Mouse (Mus musculus) CH12.LX (cell line): ENCODE data around the gene Shld1. TPM values are rescaled to one million over a fixed set of nuclear protein-coding genes. Genes with fewer than 3 reads are reported as not detected.

Experiments used
- DNase-seq: peaks from one replicate; pipeline ENCODE4 v3.0.0-alpha.2; 2013; ENCODE audit errors: extremely low read depth
- H3K27ac ChIP-seq: 2 replicates; pipeline ENCODE4 v1.5.1; 2012; ENCODE audit warnings: low read depth, mild to moderate bottlenecking, control low read depth, moderate library complexity; ENCODE audit not compliant: insufficient read depth
- H3K27me3 ChIP-seq: replicated peaks from 2 replicates; pipeline ENCODE3; 2012; ENCODE audit warnings: inconsistent platforms
- H3K36me3 ChIP-seq, 2 experiments: replicated peaks in 1 of 2; 2 replicates each; pipeline versions ENCODE3 to v1.6.1; 2012; ENCODE audit warnings: inconsistent platforms in 1 of 2, low read length in 1 of 2, mild to moderate bottlenecking in 1 of 2, mixed read lengths in 1 of 2, moderate library complexity in 1 of 2; ENCODE audit not compliant: control insufficient read depth in 1 of 2, insufficient read depth in 1 of 2
- H3K4me1 ChIP-seq, 2 experiments: 2 replicates each; pipeline ENCODE4 v1.6.1; 2012; ENCODE audit warnings: inconsistent platforms in 1 of 2, moderate library complexity in 1 of 2; ENCODE audit not compliant: insufficient read depth in 2 of 2, control insufficient read depth in 1 of 2
- H3K4me2 ChIP-seq: 2 replicates; pipeline ENCODE4 v1.6.1; 2012; ENCODE audit warnings: low read depth, mild to moderate bottlenecking, control low read depth; ENCODE audit not compliant: poor library complexity, insufficient read depth, severe bottlenecking
- H3K4me3 ChIP-seq, 3 experiments: fragments of 150-350 bp in 1 of 3; sonication (generic) in 1 of 3; replicated peaks in 1 of 3; 2 replicates each; pipeline versions ENCODE3 to v1.5.1; 2011 to 2012; ENCODE audit warnings: low read depth in 2 of 3, low read length in 2 of 3, mild to moderate bottlenecking in 2 of 3, moderate library complexity in 2 of 3, control low read depth in 1 of 3, improper control_type of control experiment in 1 of 3, inconsistent platforms in 1 of 3, mixed read lengths in 1 of 3; ENCODE audit not compliant: poor library complexity in 1 of 3
- H3K79me2 ChIP-seq: replicated peaks from 2 replicates; pipeline ENCODE4 v1.6.1; 2012; ENCODE audit warnings: mild to moderate bottlenecking, moderate library complexity; ENCODE audit not compliant: control insufficient read depth, poor library complexity, insufficient read depth, severe bottlenecking; ENCODE audit errors: extremely low read depth
- H3K9ac ChIP-seq: 2 replicates; pipeline ENCODE4 v1.6.1; 2012; ENCODE audit warnings: low read depth, mild to moderate bottlenecking, control low read depth, moderate library complexity; ENCODE audit not compliant: insufficient read depth
- H3K9me3 ChIP-seq: replicated peaks from 2 replicates; pipeline ENCODE3; 2012; ENCODE audit warnings: low read length, inconsistent platforms, mixed read lengths
- BHLHE40 ChIP-seq: IDR thresholded peaks from 2 replicates; pipeline ENCODE4 v1.6.1; 2011; ENCODE audit warnings: mild to moderate bottlenecking, low read depth, low read length, improper control_type of control experiment
- CHD2 ChIP-seq: IDR thresholded peaks from 2 replicates; pipeline ENCODE4 v1.6.1; 2011; ENCODE audit warnings: low read length, improper control_type of control experiment
- ELF1 ChIP-seq: IDR thresholded peaks from 2 replicates; pipeline ENCODE4 v1.6.1; 2014; ENCODE audit warnings: low read depth, mild to moderate bottlenecking, inconsistent platforms, low read length, improper control_type of control experiment
- EP300 ChIP-seq: IDR thresholded peaks from 2 replicates; pipeline ENCODE4 v1.6.1; 2011; ENCODE audit warnings: low read length, improper control_type of control experiment
- ETS1 ChIP-seq: conservative IDR thresholded peaks from 2 replicates; pipeline ENCODE4 v1.6.1; 2012; ENCODE audit warnings: low read depth, mild to moderate bottlenecking, inconsistent platforms, low read length, improper control_type of control experiment, moderate library complexity
- HCFC1 ChIP-seq: IDR thresholded peaks from 2 replicates; pipeline ENCODE4 v1.6.1; 2012; ENCODE audit warnings: low read depth, mild to moderate bottlenecking, inconsistent platforms, low read length, improper control_type of control experiment
- IRF4 ChIP-seq: IDR thresholded peaks from 2 replicates; pipeline ENCODE4 v1.6.1; 2014; ENCODE audit warnings: low read depth, mild to moderate bottlenecking, inconsistent platforms, low read length, improper control_type of control experiment
- JUN ChIP-seq: IDR thresholded peaks from 2 replicates; pipeline ENCODE4 v1.6.1; 2011; ENCODE audit warnings: low read depth, mild to moderate bottlenecking, low read length, improper control_type of control experiment, moderate library complexity; ENCODE audit not compliant: insufficient read depth
- JUND ChIP-seq: conservative IDR thresholded peaks from 2 replicates; pipeline ENCODE4 v1.6.1; 2011; ENCODE audit warnings: low read depth, low read length, improper control_type of control experiment
- KAT2A ChIP-seq: IDR thresholded peaks from 2 replicates; pipeline ENCODE4 v1.6.1; 2012; ENCODE audit warnings: low read length, improper control_type of control experiment, inconsistent platforms; ENCODE audit not compliant: insufficient replicate concordance
- MAX ChIP-seq: IDR thresholded peaks from 2 replicates; pipeline ENCODE4 v1.6.1; 2011; ENCODE audit warnings: low read length, improper control_type of control experiment
- MAZ ChIP-seq: IDR thresholded peaks from 2 replicates; pipeline ENCODE4 v1.6.1; 2012; ENCODE audit warnings: low read depth, mild to moderate bottlenecking, inconsistent platforms, low read length, improper control_type of control experiment, moderate library complexity
- MXI1 ChIP-seq: IDR thresholded peaks from 2 replicates; pipeline ENCODE4 v1.6.1; 2011; ENCODE audit warnings: mild to moderate bottlenecking, low read depth, low read length, improper control_type of control experiment
- NELFE ChIP-seq: IDR thresholded peaks from 2 replicates; pipeline ENCODE4 v1.6.1; 2011; ENCODE audit warnings: low read depth, low read length, improper control_type of control experiment
- NRF1 ChIP-seq: IDR thresholded peaks from 2 replicates; pipeline ENCODE4 v1.6.1; 2014; ENCODE audit warnings: low read depth, mild to moderate bottlenecking, inconsistent platforms, low read length, improper control_type of control experiment, moderate library complexity
- PAX5 ChIP-seq: IDR thresholded peaks from 2 replicates; pipeline ENCODE4 v1.6.1; 2012; ENCODE audit warnings: low read length, inconsistent platforms, mixed read lengths
- POLR2A ChIP-seq: IDR thresholded peaks from 2 replicates; pipeline ENCODE4 v1.6.1; 2011; ENCODE audit warnings: low read depth, mild to moderate bottlenecking, improper control_type of control experiment, low read length
- POLR2AphosphoS2 ChIP-seq: IDR thresholded peaks from 2 replicates; pipeline ENCODE4 v1.6.1; 2011; ENCODE audit warnings: low read depth, low read length, improper control_type of control experiment
- RAD21 ChIP-seq: IDR thresholded peaks from 2 replicates; pipeline ENCODE4 v1.6.1; 2011; ENCODE audit warnings: low read depth, mild to moderate bottlenecking, low read length, improper control_type of control experiment, moderate library complexity
- RCOR1 ChIP-seq: conservative IDR thresholded peaks from 2 replicates; pipeline ENCODE4 v1.6.1; 2012; ENCODE audit warnings: low read depth, mild to moderate bottlenecking, inconsistent platforms, low read length, improper control_type of control experiment
- SIN3A ChIP-seq: IDR thresholded peaks from 2 replicates; pipeline ENCODE4 v1.6.1; 2012; ENCODE audit warnings: low read length, improper control_type of control experiment, inconsistent platforms
- TBP ChIP-seq: conservative IDR thresholded peaks from 2 replicates; pipeline ENCODE4 v1.6.1; 2011; ENCODE audit warnings: low read depth, low read length, improper control_type of control experiment
- USF1 ChIP-seq: IDR thresholded peaks from 2 replicates; pipeline ENCODE4 v1.6.1; 2014; ENCODE audit warnings: low read depth, mild to moderate bottlenecking, inconsistent platforms, low read length, improper control_type of control experiment
- ZC3H11A ChIP-seq: IDR thresholded peaks from 2 replicates; pipeline ENCODE4 v1.6.1; 2012; ENCODE audit warnings: low read depth, mild to moderate bottlenecking, inconsistent platforms, low read length, improper control_type of control experiment
- ZKSCAN1 ChIP-seq: IDR thresholded peaks from 2 replicates; pipeline ENCODE4 v1.6.1; 2012; ENCODE audit warnings: low read depth, inconsistent platforms, low read length, improper control_type of control experiment, borderline replicate concordance
- ZMIZ1 ChIP-seq: IDR thresholded peaks from 2 replicates; pipeline ENCODE4 v1.6.1; 2012; ENCODE audit warnings: low read depth, mild to moderate bottlenecking, inconsistent platforms, low read length, improper control_type of control experiment
- ZNF384 ChIP-seq: IDR thresholded peaks from 2 replicates; pipeline ENCODE4 v1.6.1; 2012; ENCODE audit warnings: low read depth, low read length, improper control_type of control experiment, inconsistent platforms
- dilution Hi-C: fragments of 300-500 bp; cut with MboI; formaldehyde crosslinking; loops from 2 replicates; pipeline ENCODE4 v1.14.3; 2020; ENCODE audit warnings: low sequenced_read_pairs; ENCODE audit not compliant: extremely low pct_unique_long_range_greater_than_20kb, extremely low pct_ligation_motif_present
- in situ Hi-C: fragments of 300-500 bp; cut with MboI; formaldehyde crosslinking; loops from 3 replicates; pipeline ENCODE4 v1.14.3; 2019; ENCODE audit warnings: low sequenced_read_pairs, low pct_ligation_motif_present, low pct_unique_long_range_greater_than_20kb, mixed read lengths
- polyA plus RNA-seq: library from polyadenylated mRNA; unstranded; fragments of >175 nt; gene quantifications from 2 replicates; pipeline ENCODE4 v1.2.1, GENCODE M21; 2012; ENCODE audit warnings: low read depth; ENCODE audit not compliant: insufficient read length
- total RNA-seq, 2 experiments: library from RNA; depleted of rRNA; stranded (reverse); fragments of 300-350 nt in 1 of 2; fragments of >200 nt in 1 of 2; gene quantifications; 2 replicates each; pipeline ENCODE4 v1.2.3; 2012 to 2014

Gene Shld1
- total and polyA plus RNA-seq, 3 experiments: 5.7 to 12.6 (median 9.3) TPM

- peaks cover 0 to 5% of the 10 kb centered on the region in 2 experiments; a peak in 1 of 4 replicates for H3K4me1 ChIP-seq
- no peaks in the 10 kb centered on the region for H3K27me3 ChIP-seq
- H3K9ac ChIP-seq: no peak overlapping the region
- peaks cover 2% of the 10 kb centered on the region for H3K9me3 ChIP-seq
- no peaks in the 10 kb centered on the region for H3K36me3 ChIP-seq
- dilution Hi-C loops (no loop called here), in situ Hi-C loops (no loop called here)
- H3K4me2 ChIP-seq: no peak overlapping the region
- no peaks in the 10 kb centered on the region for H3K79me2 ChIP-seq
- H3K4me3 ChIP-seq: no peak overlapping the region
- TF ChIP-seq EP300: no peak
- no peak for TF ChIP-seq CHD2
- no peak for TF ChIP-seq RCOR1
- TF ChIP-seq IRF4: no peak
- TF ChIP-seq HCFC1: no peak
- TF ChIP-seq ZMIZ1: no peak
- no peak for TF ChIP-seq ZKSCAN1
- no peak for TF ChIP-seq SIN3A
- no peak for TF ChIP-seq POLR2A
- TF ChIP-seq ELF1: no peak
- TF ChIP-seq PAX5: no peak
- no peak for TF ChIP-seq JUN
- TF ChIP-seq POLR2AphosphoS2: no peak
- TF ChIP-seq RAD21: no peak
- no peak for DNase-seq
- no peak overlapping the region for H3K27ac ChIP-seq
Measured at GRCm38 (mm10) chr2:132650546-132650945, 36.2 kb upstream of the Shld1 start.

DNA sequence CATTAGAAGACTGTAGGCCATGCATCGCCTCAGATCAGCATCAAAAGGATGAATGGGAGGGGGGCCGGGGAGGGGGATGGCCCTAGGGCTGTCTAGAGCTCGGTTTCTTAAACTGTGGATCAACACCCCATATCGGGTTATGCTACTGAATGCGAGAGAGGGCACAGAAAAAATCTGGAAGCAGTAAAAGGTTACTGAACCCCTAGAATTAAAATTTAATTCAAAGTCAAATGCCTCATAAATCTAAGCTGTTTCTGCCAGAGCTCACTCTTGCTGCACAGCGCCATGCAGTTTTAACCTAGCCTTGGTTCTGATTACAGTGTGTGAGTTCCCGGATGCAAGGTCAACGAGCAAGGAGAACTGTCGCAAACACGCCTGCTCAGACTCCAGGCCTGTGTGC is 34.3 kb upstream of the Shld1 start:
- Histone ChIP-seq H3K4me3 (no peak overlapping the region), H3K4me1 (peaks cover 0 to 1% of the 10 kb centered on the region in 2 experiments; a peak in 1 of 4 replicates), H3K9me3 (peaks cover 2% of the 10 kb centered on the region), H3K4me2 (no peak overlapping the region), H3K27ac (no peak overlapping the region), H3K9ac (no peak overlapping the region), H3K79me2 (no peaks in the 10 kb centered on the region), H3K36me3 (no peaks in the 10 kb centered on the region), H3K27me3 (no peaks in the 10 kb centered on the region)
- dilution Hi-C loops (no loop called here), in situ Hi-C loops (no loop called here)
- DNase-seq: no peak
- no peak for TF ChIP-seq POLR2AphosphoS2
- no peak for TF ChIP-seq ZC3H11A
- TF ChIP-seq KAT2A: no peak
- no peak for TF ChIP-seq MAZ
- no peak for TF ChIP-seq ETS1
- no peak for TF ChIP-seq CHD2
- TF ChIP-seq TBP: no peak
- no peak for TF ChIP-seq ELF1
- no peak for TF ChIP-seq NELFE
- TF ChIP-seq JUN: no peak
- no peak for TF ChIP-seq MAX
- no peak for TF ChIP-seq PAX5
- no peak for TF ChIP-seq BHLHE40
- TF ChIP-seq MXI1: no peak
- no peak for TF ChIP-seq USF1
- no peak for TF ChIP-seq JUND
- no peak for TF ChIP-seq NRF1
- TF ChIP-seq ZKSCAN1: no peak
- TF ChIP-seq ZNF384: no peak
